Mouse (Mus musculus) limb, embryonic 13.5 days (tissue): ENCODE results near the gene Helz2. TPM values are rescaled to one million over a fixed set of nuclear protein-coding genes. Genes with fewer than 3 reads are reported as not detected.

Source experiments
- ATAC-seq: fragments of 200-750 bp; cut with Nextera tagmentation; 2 replicates; pipeline ENCODE4 v1.8.0; 2017; ENCODE audit warnings: low read depth, moderate number of reproducible peaks, moderate TSS enrichment; ENCODE audit not compliant: low FRiP score
- H3K27ac ChIP-seq: fragments of 300-500 bp; sonication (generic); 2 replicates; pipeline ENCODE4 v1.5.1; 2015; ENCODE audit warnings: inconsistent platforms, mild to moderate bottlenecking, moderate library complexity
- H3K27me3 ChIP-seq: fragments of 300-500 bp; sonication (generic); 2 replicates; pipeline ENCODE4 v1.6.1; 2015; ENCODE audit warnings: mild to moderate bottlenecking, inconsistent platforms
- H3K36me3 ChIP-seq: fragments of 300-500 bp; sonication (generic); 2 replicates; pipeline ENCODE4 v1.6.1; 2015; ENCODE audit warnings: inconsistent platforms, mild to moderate bottlenecking, moderate library complexity
- H3K4me1 ChIP-seq: fragments of 300-500 bp; sonication (generic); 2 replicates; pipeline ENCODE4 v1.6.1; 2015; ENCODE audit warnings: inconsistent platforms
- H3K4me2 ChIP-seq: fragments of 300-500 bp; sonication (generic); replicated peaks from 2 replicates; pipeline ENCODE4 v1.6.1; 2015; ENCODE audit warnings: inconsistent platforms, mild to moderate bottlenecking, moderate library complexity
- H3K4me3 ChIP-seq: fragments of 300-500 bp; sonication (generic); 2 replicates; pipeline ENCODE4 v1.5.1; 2015; ENCODE audit warnings: moderate library complexity, mild to moderate bottlenecking, inconsistent platforms
- H3K9ac ChIP-seq: fragments of 300-500 bp; sonication (generic); 2 replicates; pipeline ENCODE4 v1.6.1; 2015; ENCODE audit warnings: mild to moderate bottlenecking, inconsistent platforms
- H3K9me3 ChIP-seq: fragments of 300-500 bp; sonication (generic); 2 replicates; pipeline ENCODE4 v1.6.1; 2016; ENCODE audit warnings: inconsistent platforms
- WGBS: fragments of 180-500 bp; shearing (Covaris S2); methylation state at CpG from one replicate; pipeline ENCODE4 v1.1.7; 2015; 5-methylcytosine and 5-hydroxymethylcytosine counted together
- polyA plus RNA-seq: library from polyadenylated mRNA; unstranded; fragments of >200 nt; fragmentation: Nextera tagmentation; extraction: Ambion mirVana; gene quantifications from 2 replicates; pipeline ENCODE4 v1.2.1, GENCODE M21; 2015

Gene Helz2
- polyA plus RNA-seq, 1 experiment from 2014 or later = 1.8 TPM

DNA sequence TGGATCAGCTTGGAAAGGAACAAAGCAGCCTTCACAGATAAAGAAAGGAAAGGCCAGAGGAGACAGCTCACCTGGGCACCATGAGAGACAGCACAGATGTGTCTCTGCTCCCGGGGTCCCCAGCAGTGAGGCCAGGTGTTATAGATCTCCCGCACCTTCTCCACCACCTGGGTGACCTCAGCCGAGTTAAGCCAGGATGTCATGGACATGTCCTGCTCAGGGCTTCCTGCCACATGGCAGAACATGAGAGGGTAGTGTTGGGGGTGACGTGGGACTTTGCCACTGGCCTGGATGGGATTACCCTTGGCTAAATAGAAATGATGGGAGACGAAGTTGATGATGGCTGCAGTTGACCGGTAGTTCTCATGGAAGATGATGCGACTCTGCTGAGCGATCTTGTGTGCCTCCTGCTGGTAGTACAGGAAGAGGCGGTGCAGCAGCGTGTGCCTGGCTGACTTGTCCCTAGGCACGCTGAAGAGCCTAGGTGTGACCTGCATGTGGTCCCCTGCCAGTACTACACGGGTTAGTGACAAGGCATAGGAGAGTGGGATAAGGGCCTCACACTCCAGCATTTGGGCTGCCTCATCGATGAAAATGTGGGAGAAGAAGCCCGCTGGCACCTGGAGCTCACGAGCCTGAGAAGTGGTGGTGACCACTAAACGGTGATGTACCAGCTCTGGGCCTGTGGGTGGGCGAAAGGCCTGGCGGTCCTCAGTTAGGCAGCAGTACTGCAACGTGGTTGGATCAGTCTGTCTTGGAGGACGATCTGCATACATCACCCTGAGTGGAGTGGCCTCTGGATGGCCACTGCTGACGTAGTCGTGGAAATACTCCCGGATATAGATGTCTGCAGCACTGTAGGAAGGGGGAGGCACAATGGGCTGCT is 5.9 kb downstream of the Helz2 start:
- 86% methylated on average over 23 of the region's 23 CpGs for WGBS
- no peak for ATAC-seq

DNA sequence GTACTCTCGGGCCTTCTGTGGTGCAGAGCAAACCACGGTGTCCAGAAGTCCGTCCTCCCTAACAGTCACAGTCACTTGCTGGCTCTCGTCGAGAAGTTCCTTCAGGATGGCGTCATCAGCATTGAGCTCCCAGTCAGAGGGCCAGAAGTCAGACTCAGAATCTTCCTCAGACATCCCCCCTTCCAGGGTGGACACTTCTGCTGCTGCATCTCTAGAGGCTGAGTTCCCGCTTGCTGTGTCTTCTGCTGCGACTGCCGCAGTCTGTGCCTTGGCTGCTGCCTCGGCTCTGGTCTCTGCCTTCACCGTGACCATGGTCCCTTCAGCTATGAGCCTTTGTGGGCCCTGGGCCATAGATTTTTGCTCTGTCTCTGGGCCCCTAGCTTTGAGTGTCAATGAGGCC is 7.1 kb downstream of the Helz2 start:
- no peak for ATAC-seq
- Histone ChIP-seq H3K36me3 (peaks cover 28% of the 10 kb centered on the region), H3K27ac (no peak overlapping the region), H3K4me1 (no peaks in the 10 kb centered on the region), H3K27me3 (no peaks in the 10 kb centered on the region), H3K9ac (no peak overlapping the region), H3K4me3 (no peak overlapping the region), H3K4me2 (no peak overlapping the region), H3K9me3 (no peaks in the 10 kb centered on the region)
- WGBS = 92% methylated on average over 11 of the region's 11 CpGs

More for the DNA sequence above, 5.9 kb downstream of the Helz2 start:
- H3K4me1 ChIP-seq = no peaks in the 10 kb centered on the region
- no peak overlapping the region for H3K4me2 ChIP-seq
- no peak overlapping the region for H3K9ac ChIP-seq
- no peaks in the 10 kb centered on the region for H3K9me3 ChIP-seq
- H3K4me3 ChIP-seq = no peak overlapping the region
- H3K27me3 ChIP-seq = no peaks in the 10 kb centered on the region
- H3K36me3 ChIP-seq = peaks cover 19% of the 10 kb centered on the region
- no peak overlapping the region for H3K27ac ChIP-seq

DNA sequence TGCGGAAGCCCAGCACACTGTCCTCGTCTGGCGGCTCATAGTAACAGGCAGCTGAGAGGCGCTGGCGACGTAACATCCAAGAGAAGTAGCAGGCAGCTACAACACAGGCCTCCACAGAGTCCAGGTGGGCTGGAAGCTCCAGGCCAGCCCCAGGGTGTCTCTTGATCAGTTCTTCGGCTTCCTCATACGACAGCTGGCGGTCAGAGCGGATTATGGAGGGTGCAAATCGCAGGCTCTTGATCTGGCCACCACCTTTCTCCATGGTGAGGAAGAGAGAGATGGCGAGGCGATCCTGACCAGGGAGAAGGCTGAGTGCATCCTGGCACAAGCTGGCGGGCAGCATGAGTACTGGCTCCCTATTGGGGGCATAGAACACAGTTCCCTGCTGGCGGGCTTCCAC is 8.4 kb downstream of the Helz2 start:
- Histone ChIP-seq H3K27me3 (no peaks in the 10 kb centered on the region), H3K4me1 (no peaks in the 10 kb centered on the region), H3K4me3 (no peak overlapping the region), H3K9me3 (no peaks in the 10 kb centered on the region), H3K4me2 (no peak overlapping the region), H3K36me3 (peaks cover 38% of the 10 kb centered on the region), H3K9ac (no peak overlapping the region), H3K27ac (no peak overlapping the region)
- 90% methylated on average over 15 of the region's 15 CpGs for WGBS
- ATAC-seq = no peak

DNA sequence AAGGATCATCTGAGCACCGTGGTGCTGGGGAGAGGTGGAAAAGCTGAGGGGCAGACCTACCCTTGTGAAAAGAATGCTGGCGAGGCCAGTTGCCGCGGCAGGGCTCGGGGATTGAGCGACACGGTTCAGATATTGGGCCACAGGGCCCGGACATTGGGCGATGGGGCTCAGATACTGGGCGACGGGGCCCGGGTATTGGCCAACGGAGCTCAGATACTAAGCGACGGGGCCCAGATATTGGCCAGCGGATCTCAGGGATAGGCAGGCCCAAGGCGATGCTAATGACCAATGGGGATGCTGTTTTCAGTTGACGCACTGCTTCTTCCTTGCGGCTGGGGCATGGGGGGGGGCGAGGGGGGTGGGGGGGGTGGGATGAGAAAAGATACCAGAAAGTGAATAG is 10.7 kb downstream of the Helz2 start:
- Histone ChIP-seq H3K4me2 (no peak overlapping the region), H3K9ac (no peak overlapping the region), H3K4me3 (no peak overlapping the region), H3K27me3 (no peaks in the 10 kb centered on the region), H3K4me1 (0 out of 2 replicates have a peak, but pooled peaks cover 7% of the 10 kb centered on the region), H3K9me3 (no peaks in the 10 kb centered on the region), H3K27ac (no peak overlapping the region), H3K36me3 (peaks cover 29% of the 10 kb centered on the region)
- 81% methylated on average over 20 of the region's 20 CpGs for WGBS
- no peak for ATAC-seq

DNA sequence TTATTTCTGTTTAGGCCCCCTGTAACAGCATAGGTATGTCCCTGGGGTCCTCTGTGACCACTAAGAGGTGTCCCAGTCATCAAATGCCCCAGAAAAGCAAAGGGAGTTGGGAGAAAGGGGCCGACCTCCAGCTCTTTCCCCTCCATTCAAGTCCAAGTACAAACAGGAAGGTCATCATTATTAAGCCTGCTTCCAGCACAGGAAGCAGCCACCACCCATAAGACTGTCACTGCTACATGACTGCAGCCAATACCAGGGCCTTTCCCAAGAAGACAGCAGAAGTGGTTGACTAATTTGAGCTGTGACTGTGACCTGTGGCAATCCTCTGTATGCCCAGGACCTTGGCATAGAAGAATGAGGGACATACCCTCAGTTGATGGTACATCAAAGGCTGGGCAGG is 13.5 kb downstream of the Helz2 start:
- WGBS = 65% methylated on average over 1 of the region's 1 CpGs
- Histone ChIP-seq H3K4me2 (no peak overlapping the region), H3K4me1 (0 out of 2 replicates have a peak, but pooled peaks cover 7% of the 10 kb centered on the region), H3K36me3 (peaks cover 23% of the 10 kb centered on the region), H3K4me3 (no peak overlapping the region), H3K9me3 (no peaks in the 10 kb centered on the region), H3K9ac (no peak overlapping the region), H3K27ac (no peak overlapping the region), H3K27me3 (no peaks in the 10 kb centered on the region)
- ATAC-seq = no peak

DNA sequence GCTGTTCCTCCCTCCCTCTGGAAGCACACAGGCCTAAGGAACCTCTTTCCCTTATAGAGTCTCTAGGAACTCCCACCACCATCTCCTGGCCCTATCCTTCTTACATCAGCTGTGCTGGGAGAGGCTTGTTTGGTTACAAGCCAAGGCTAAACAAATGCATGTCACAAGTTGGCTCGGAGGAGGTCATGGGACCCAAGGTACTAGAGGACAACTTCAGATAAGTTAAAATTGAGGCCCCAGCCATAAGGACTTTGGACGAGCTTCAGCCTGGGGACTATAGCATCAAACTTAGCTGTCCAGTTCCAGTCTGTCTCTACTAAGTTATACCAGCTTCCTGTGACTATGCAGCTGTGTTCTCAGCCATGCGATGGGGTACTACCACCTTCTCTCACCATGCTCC is 14.7 kb downstream of the Helz2 start:
- H3K4me1 ChIP-seq = 0 out of 2 replicates have a peak, but pooled peaks cover 7% of the 10 kb centered on the region
- H3K9me3 ChIP-seq = no peaks in the 10 kb centered on the region
- H3K4me3 ChIP-seq = no peak overlapping the region
- no peak for ATAC-seq
- no peak overlapping the region for H3K9ac ChIP-seq
- peaks cover 23% of the 10 kb centered on the region for H3K36me3 ChIP-seq
- no peaks in the 10 kb centered on the region for H3K27me3 ChIP-seq
- H3K4me2 ChIP-seq = no peak overlapping the region
- 79% methylated on average over 3 of the region's 3 CpGs for WGBS
- no peak overlapping the region for H3K27ac ChIP-seq

DNA sequence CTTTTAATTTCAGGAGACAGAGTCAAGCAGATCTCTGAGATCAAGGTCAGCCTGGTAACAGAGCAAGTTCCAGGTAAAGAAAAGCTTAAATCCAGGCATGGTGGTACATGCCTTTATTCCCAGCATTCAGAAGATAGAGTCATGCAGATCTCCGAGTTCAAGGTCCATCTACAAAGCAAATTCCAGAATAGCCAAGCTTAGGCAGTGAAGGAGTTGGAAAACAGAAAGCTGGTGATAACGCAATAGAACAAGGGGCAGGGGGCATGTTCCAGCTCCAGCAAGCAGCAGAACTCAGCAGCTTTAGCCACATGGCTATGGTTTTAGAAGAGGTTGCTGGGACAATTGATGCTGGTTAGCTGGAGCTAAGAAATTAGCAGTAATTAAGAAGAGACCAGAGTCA is 16.8 kb downstream of the Helz2 start:
- Histone ChIP-seq H3K4me2 (no peak overlapping the region), H3K4me3 (no peak overlapping the region), H3K27ac (no peak overlapping the region; the same call in 1 of the 2 replicates), H3K9ac (no peak overlapping the region), H3K36me3 (peaks cover 14% of the 10 kb centered on the region), H3K4me1 (peaks cover 15% of the 10 kb centered on the region), H3K9me3 (no peaks in the 10 kb centered on the region), H3K27me3 (no peaks in the 10 kb centered on the region)
- 91% methylated on average over 2 of the region's 2 CpGs for WGBS
- no peak for ATAC-seq

DNA sequence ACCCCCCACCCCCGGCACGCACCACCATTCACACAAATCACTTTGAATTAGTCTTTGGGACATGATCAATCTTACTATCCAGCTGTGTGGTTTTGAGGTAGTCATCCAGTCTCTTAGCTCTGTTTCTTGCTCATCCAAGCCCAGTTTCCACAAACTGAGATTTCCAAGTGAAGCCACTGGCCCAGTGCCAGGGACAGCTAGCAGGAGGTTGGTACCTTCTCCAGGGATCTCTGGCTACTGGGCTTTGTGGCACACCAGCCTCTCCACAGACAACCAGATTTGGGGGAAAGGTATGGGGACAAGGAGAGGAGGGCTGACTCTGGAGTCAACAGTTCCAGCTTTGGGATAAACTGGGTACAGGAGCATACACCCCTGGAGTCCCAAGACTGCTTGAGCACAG is 21.5 kb downstream of the Helz2 start:
- WGBS = 38% methylated on average over 2 of the region's 2 CpGs

DNA sequence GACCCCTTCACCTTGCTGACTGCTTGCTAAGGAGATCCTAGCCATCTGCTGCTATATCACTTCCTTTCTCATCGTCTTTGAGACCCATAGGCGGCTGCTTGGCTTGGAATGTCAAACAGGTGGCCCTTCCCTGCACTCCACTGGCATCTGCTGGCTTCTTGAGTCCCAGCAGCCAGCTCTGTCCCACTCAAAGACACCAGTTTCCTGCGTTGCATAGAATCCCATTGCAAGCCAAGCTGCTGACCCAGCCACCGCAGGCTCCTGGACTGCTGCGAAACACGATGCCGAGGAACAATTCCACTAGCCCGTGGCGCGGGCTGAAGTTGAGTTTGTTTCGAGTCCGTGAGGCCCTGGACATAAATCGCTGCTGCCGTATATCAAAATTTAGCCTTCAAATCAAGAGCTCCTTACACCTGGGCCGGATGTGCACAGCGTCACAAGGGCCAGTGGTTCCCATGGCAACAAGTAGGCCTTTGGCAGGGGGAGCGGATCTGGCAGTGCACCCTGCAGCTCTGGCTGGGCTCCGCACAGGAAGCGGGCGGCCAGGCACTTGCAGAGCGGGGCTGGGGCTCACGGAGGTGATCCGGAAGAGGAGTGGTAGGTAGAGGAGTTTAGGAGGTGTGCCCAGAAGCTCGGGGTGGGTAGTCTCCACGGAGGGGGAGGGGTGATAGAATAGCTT is 22.1 kb downstream of the Helz2 start, which contains the start of gene Fndc11:
TSS of gene Fndc11 (plus strand) at position 476 of the 679 bp plus-strand sequence.
- H3K9ac ChIP-seq = peak within 1 kb of the TSS; percentile 40; the same call in 1 of the 2 replicates

More for the DNA sequence above, 21.5 kb downstream of the Helz2 start:
- H3K27me3 ChIP-seq = no peaks in the 10 kb centered on the region
- peak overlapping the region; percentile 22; the same call in 1 of the 2 replicates for H3K27ac ChIP-seq
- peak overlapping the region; percentile 38 for H3K4me3 ChIP-seq
- H3K9ac ChIP-seq = no peak overlapping the region; the same call in 1 of the 2 replicates
- H3K4me1 ChIP-seq = peaks cover 20% of the 10 kb centered on the region
- ATAC-seq = no peak
- H3K36me3 ChIP-seq = no peaks in the 10 kb centered on the region
- peak overlapping the region; percentile 68 for H3K4me2 ChIP-seq
- no peaks in the 10 kb centered on the region for H3K9me3 ChIP-seq

DNA sequence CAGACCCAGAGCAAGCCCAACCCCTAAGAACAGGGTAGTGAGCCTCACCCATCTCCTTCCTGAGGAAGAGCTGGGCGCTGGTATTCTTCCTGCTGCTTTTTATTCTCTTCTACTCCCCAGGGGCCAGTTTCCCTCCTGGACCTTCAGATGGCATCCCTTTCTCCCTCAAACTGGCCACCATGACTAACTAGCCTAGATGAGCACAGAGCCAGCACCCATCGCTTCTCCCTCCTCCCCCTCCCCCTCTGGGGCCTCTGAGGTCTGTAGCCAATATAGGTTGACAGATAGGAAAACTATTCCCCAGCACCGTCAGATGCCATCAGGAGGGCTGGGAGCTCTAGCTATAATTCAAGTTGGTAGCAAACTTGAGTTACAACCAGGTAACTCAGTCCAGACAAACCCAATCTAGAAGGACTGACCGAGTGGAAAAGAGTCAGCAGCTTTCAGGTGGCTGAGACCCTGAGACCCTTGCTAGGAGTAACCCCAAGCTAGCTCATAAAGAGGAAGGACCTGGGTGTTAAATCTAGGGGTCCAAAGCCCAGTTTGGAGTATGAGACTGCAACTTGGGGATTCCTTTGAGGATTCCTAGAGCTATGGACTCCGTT is 22.8 kb downstream of the Helz2 start:
- Histone ChIP-seq H3K27ac (peak overlapping the region; percentile 22; the same call in 1 of the 2 replicates), H3K4me2 (peak overlapping the region; percentile 68), H3K9ac (no peak overlapping the region), H3K4me3 (no peak overlapping the region), H3K4me1 (peaks cover 20% of the 10 kb centered on the region), H3K9me3 (no peaks in the 10 kb centered on the region), H3K36me3 (no peaks in the 10 kb centered on the region), H3K27me3 (peaks cover 6% of the 10 kb centered on the region)
- ATAC-seq = no peak
- 46% methylated on average over 5 of the region's 5 CpGs for WGBS

More for the DNA sequence above, 22.1 kb downstream of the Helz2 start, which contains the start of gene Fndc11:
- H3K27me3 ChIP-seq = no peaks in the 10 kb centered on the region
- peak within 1 kb of the TSS; percentile 38 for H3K4me3 ChIP-seq
- WGBS = 2% methylated on average over 25 of the region's 25 CpGs
- no peaks in the 10 kb centered on the region for H3K9me3 ChIP-seq
- H3K4me2 ChIP-seq = peak within 1 kb of the TSS; percentile 68
- ATAC-seq = peak; percentile 92
- peaks cover 20% of the 10 kb centered on the region for H3K4me1 ChIP-seq
- no peaks in the 10 kb centered on the region for H3K36me3 ChIP-seq
- peak within 1 kb of the TSS; percentile 22; the same call in 1 of the 2 replicates for H3K27ac ChIP-seq

DNA sequence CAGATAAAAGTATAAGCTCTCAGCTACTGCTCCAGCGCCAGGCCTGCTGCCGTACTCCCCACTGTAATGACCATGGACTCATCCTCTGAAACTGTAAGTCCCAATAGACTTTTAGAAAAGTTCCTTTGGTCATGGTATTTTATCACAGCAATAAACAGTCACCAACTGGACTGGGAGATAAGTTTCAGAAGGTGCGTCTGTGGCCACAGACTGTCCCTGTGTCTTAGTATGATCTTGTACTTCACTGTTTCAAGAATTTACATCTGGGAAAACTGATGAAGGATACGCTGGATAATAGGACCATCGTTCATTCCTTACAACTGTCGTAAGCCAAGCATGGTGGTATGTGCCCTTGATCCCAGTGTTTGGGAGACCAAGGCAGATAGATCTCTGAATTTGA is 25.8 kb downstream of the Helz2 start:
- no peak overlapping the region for H3K4me3 ChIP-seq
- H3K27ac ChIP-seq = no peak overlapping the region
- no peaks in the 10 kb centered on the region for H3K9me3 ChIP-seq
- H3K4me1 ChIP-seq = peaks cover 37% of the 10 kb centered on the region
- WGBS = 88% methylated on average over 6 of the region's 6 CpGs
- H3K27me3 ChIP-seq = peaks cover 36% of the 10 kb centered on the region
- no peak overlapping the region for H3K4me2 ChIP-seq
- H3K36me3 ChIP-seq = no peaks in the 10 kb centered on the region
- no peak overlapping the region for H3K9ac ChIP-seq
- no peak for ATAC-seq

DNA sequence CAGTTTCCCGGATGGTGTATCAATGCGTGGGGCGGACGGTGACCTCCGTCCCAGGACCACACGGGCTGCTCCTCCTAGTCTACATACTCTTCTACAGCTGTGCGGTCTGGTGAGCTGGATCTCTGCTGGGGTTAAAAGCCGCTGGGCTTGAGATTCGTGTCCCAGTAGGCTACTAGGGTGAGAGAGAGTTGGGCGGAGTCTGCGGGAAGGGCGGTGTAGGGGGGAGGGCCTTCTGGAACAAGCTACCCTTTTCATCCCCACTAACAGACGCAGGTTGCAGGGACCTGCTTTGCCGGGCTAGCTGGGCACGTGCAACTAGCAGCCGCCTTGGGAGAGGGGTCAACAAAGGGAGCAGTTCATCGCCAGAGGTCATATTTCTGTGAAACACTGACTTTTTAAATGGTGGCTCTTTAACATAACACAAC is 28.8 kb downstream of the Helz2 start, which contains the start of gene Srms:
TSS of gene Srms (minus strand) at position 165 of the 425 bp plus-strand sequence.
- peaks cover 43% of the 10 kb centered on the region for H3K27me3 ChIP-seq
- no peaks in the 10 kb centered on the region for H3K36me3 ChIP-seq
- no peaks in the 10 kb centered on the region for H3K9me3 ChIP-seq
- peak within 1 kb of the TSS; percentile 62 for H3K4me2 ChIP-seq
- 1% methylated on average over 17 of the region's 17 CpGs for WGBS
- peaks cover 16% of the 10 kb centered on the region for H3K4me1 ChIP-seq
- peak within 1 kb of the TSS; percentile 14 for H3K9ac ChIP-seq
- no peak within 1 kb of the TSS for H3K27ac ChIP-seq
- 0 out of 2 replicates have a peak, but pooled peaks have one; percentile 36 for ATAC-seq
- peak within 1 kb of the TSS; percentile 36 for H3K4me3 ChIP-seq
